Mouse (Mus musculus): Measurements from ENCODE around the gene Alx1. TPM values are rescaled to one million over a fixed set of nuclear protein-coding genes. Genes with fewer than 3 reads are reported as not detected.
A peak's percentile ranks its signal among the peaks of the same experiment; 100 is the strongest.

Alx1 gene
- polyA plus RNA-seq (2016; fragmentation: Nextera tagmentation; extraction: Ambion mirVana) = 3.0 and 14.9 TPM in 2 replicates

- Histone ChIP-seq H3K36me3 (no peaks in the 10 kb centered on the region), H3K4me3 (peak within 1 kb of the TSS; percentile 58), H3K27me3 (ENCODE audit: insufficient read depth, poor library complexity, severe bottlenecking) (peaks cover 78% of the 10 kb centered on the region), H3K4me1 (peaks cover 19% of the 10 kb centered on the region; the same call in 1 of the 2 replicates), H3K9me3 (no peaks in the 10 kb centered on the region), H3K27ac (0 out of 2 replicates have a peak within 1 kb of the TSS, but pooled peaks have one; percentile 69)
- WGBS = 1% methylated on average over 32 of the region's 32 CpGs
- no peak for DNase-seq (ENCODE audit: low spot score)
Measured at GRCm38 (mm10) chr10:103029730-103030490, at the start of gene Alx1. TSS of gene Alx1 (minus strand) at chr10:103030215.

- 85% methylated on average over 2 of the region's 2 CpGs for WGBS
- H3K36me3 ChIP-seq = no peaks in the 10 kb centered on the region
- no peak for DNase-seq (ENCODE audit: low spot score)
- H3K4me1 ChIP-seq = no peaks in the 10 kb centered on the region
- H3K27ac ChIP-seq = no peak overlapping the region
- H3K4me3 ChIP-seq = no peak overlapping the region
- H3K27me3 ChIP-seq (ENCODE audit: insufficient read depth, poor library complexity, severe bottlenecking) = no peaks in the 10 kb centered on the region
- H3K9me3 ChIP-seq = no peaks in the 10 kb centered on the region
Measured at GRCm38 (mm10) chr10:103049593-103049992, 19.6 kb upstream of the Alx1 start.

- H3K4me1 ChIP-seq = no peaks in the 10 kb centered on the region
- 59% methylated on average over 3 of the region's 3 CpGs for WGBS
- H3K9me3 ChIP-seq = no peaks in the 10 kb centered on the region
- H3K4me3 ChIP-seq = no peak overlapping the region
- no peaks in the 10 kb centered on the region for H3K36me3 ChIP-seq
- DNase-seq (ENCODE audit: low spot score) = no peak
- H3K27ac ChIP-seq = no peak overlapping the region
- no peaks in the 10 kb centered on the region for H3K27me3 ChIP-seq (ENCODE audit: insufficient read depth, poor library complexity, severe bottlenecking)
Measured at GRCm38 (mm10) chr10:103046623-103047022, 16.6 kb upstream of the Alx1 start.

- WGBS = 58% methylated on average over 2 of the region's 2 CpGs
- H3K27ac ChIP-seq = no peak overlapping the region
- H3K36me3 ChIP-seq = no peaks in the 10 kb centered on the region
- no peak for DNase-seq (ENCODE audit: low spot score)
- no peak overlapping the region for H3K4me3 ChIP-seq
- no peaks in the 10 kb centered on the region for H3K4me1 ChIP-seq
- H3K27me3 ChIP-seq (ENCODE audit: insufficient read depth, poor library complexity, severe bottlenecking) = no peaks in the 10 kb centered on the region
- H3K9me3 ChIP-seq = no peaks in the 10 kb centered on the region
Measured at GRCm38 (mm10) chr10:103045019-103045418, 15.0 kb upstream of the Alx1 start.

GRCm38 (mm10) chr10:103035002-103035640 is 5.1 kb upstream of the Alx1 start:
- no peaks in the 10 kb centered on the region for H3K9me3 ChIP-seq
- no peak for DNase-seq (ENCODE audit: low spot score)
- H3K4me1 ChIP-seq = 0 out of 2 replicates have a peak, but pooled peaks cover under 1% of the 10 kb centered on the region
- H3K4me3 ChIP-seq = no peak overlapping the region
- H3K27ac ChIP-seq = no peak overlapping the region
- H3K27me3 ChIP-seq (ENCODE audit: insufficient read depth, poor library complexity, severe bottlenecking) = peaks cover 64% of the 10 kb centered on the region
- no peaks in the 10 kb centered on the region for H3K36me3 ChIP-seq
- 2% methylated on average over 14 of the region's 14 CpGs for WGBS

- Histone ChIP-seq H3K27ac (no peak overlapping the region), H3K4me3 (no peak overlapping the region), H3K9me3 (no peaks in the 10 kb centered on the region), H3K4me1 (peaks cover 19% of the 10 kb centered on the region; the same call in 1 of the 2 replicates), H3K36me3 (no peaks in the 10 kb centered on the region), H3K27me3 (ENCODE audit: insufficient read depth, poor library complexity, severe bottlenecking) (peaks cover 83% of the 10 kb centered on the region)
- no peak for DNase-seq (ENCODE audit: low spot score)
- 3% methylated on average over 11 of the region's 11 CpGs for WGBS
Measured at GRCm38 (mm10) chr10:103030931-103031330, 916 bp upstream of the Alx1 start.

- Histone ChIP-seq H3K27me3 (ENCODE audit: insufficient read depth, poor library complexity, severe bottlenecking) (peaks cover 72% of the 10 kb centered on the region), H3K9me3 (no peaks in the 10 kb centered on the region), H3K4me3 (peak overlapping the region; percentile 58), H3K27ac (0 out of 2 replicates have a peak overlapping the region, but pooled peaks have one; percentile 69), H3K4me1 (peaks cover 19% of the 10 kb centered on the region; the same call in 1 of the 2 replicates), H3K36me3 (no peaks in the 10 kb centered on the region)
- DNase-seq (ENCODE audit: low spot score) = no peak
- 1% methylated on average over 23 of the region's 23 CpGs for WGBS
Measured at GRCm38 (mm10) chr10:103029132-103029729, 784 bp downstream of the Alx1 start.

- H3K4me3 ChIP-seq = peak overlapping the region; percentile 58
- no peaks in the 10 kb centered on the region for H3K9me3 ChIP-seq
- H3K27me3 ChIP-seq (ENCODE audit: insufficient read depth, poor library complexity, severe bottlenecking) = peaks cover 66% of the 10 kb centered on the region
- peak; percentile 84 for DNase-seq (ENCODE audit: low spot score)
- peak overlapping the region; percentile 69 for H3K27ac ChIP-seq
- WGBS = under 1% methylated on average over 50 of the region's 50 CpGs
- H3K36me3 ChIP-seq = no peaks in the 10 kb centered on the region
- H3K4me1 ChIP-seq = peaks cover 19% of the 10 kb centered on the region; the same call in 1 of the 2 replicates
Measured at GRCm38 (mm10) chr10:103028253-103029131, 1.5 kb downstream of the Alx1 start.

GRCm38 (mm10) chr10:103027931-103028252 is 2.1 kb downstream of the Alx1 start:
- H3K27me3 ChIP-seq (ENCODE audit: insufficient read depth, poor library complexity, severe bottlenecking) = peaks cover 60% of the 10 kb centered on the region
- 0 out of 2 replicates have a peak overlapping the region, but pooled peaks have one; percentile 69 for H3K27ac ChIP-seq
- no peak for DNase-seq (ENCODE audit: low spot score)

GRCm38 (mm10) chr10:103027226-103027930 is 2.6 kb downstream of the Alx1 start:
- H3K27me3 ChIP-seq (ENCODE audit: insufficient read depth, poor library complexity, severe bottlenecking) = peaks cover 55% of the 10 kb centered on the region
- no peaks in the 10 kb centered on the region for H3K36me3 ChIP-seq
- H3K4me3 ChIP-seq = peak overlapping the region; percentile 58
- DNase-seq (ENCODE audit: low spot score) = no peak
- H3K4me1 ChIP-seq = peaks cover 19% of the 10 kb centered on the region; the same call in 1 of the 2 replicates
- H3K27ac ChIP-seq = no peak overlapping the region
- no peaks in the 10 kb centered on the region for H3K9me3 ChIP-seq
- under 1% methylated on average over 20 of the region's 20 CpGs for WGBS

More at GRCm38 (mm10) chr10:103027931-103028252, 2.1 kb downstream of the Alx1 start:
- Histone ChIP-seq H3K9me3 (no peaks in the 10 kb centered on the region), H3K4me1 (peaks cover 19% of the 10 kb centered on the region; the same call in 1 of the 2 replicates), H3K4me3 (peak overlapping the region; percentile 58), H3K36me3 (no peaks in the 10 kb centered on the region)
- under 1% methylated on average over 15 of the region's 15 CpGs for WGBS

- no peak for DNase-seq (ENCODE audit: low spot score)
- under 1% methylated on average over 17 of the region's 17 CpGs for WGBS
Measured at GRCm38 (mm10) chr10:103026636-103027225, 3.3 kb downstream of the Alx1 start.

More at GRCm38 (mm10) chr10:103026636-103027225, 3.3 kb downstream of the Alx1 start:
- Histone ChIP-seq H3K9me3 (no peaks in the 10 kb centered on the region), H3K4me3 (peak overlapping the region; percentile 58), H3K36me3 (no peaks in the 10 kb centered on the region), H3K4me1 (peaks cover 19% of the 10 kb centered on the region; the same call in 1 of the 2 replicates), H3K27ac (no peak overlapping the region), H3K27me3 (ENCODE audit: insufficient read depth, poor library complexity, severe bottlenecking) (peaks cover 48% of the 10 kb centered on the region)
